Mouse (Mus musculus) MEL (cell line): ENCODE results near the gene Zfp108. TPM values are rescaled to one million over a fixed set of nuclear protein-coding genes. Genes with fewer than 3 reads are reported as not detected.

Experiments
- DNase-seq: peaks from one replicate; pipeline ENCODE4 v3.0.0; 2011; ENCODE audit warnings: low read depth, low spot score
- H3K27ac ChIP-seq: 2 replicates; pipeline ENCODE4 v1.5.1; 2012; ENCODE audit warnings: low read depth, mild to moderate bottlenecking, control low read depth, low read length, moderate library complexity; ENCODE audit not compliant: control insufficient read depth
- H3K27me3 ChIP-seq, 2 experiments: fragments of 150-350 bp in 1 of 2; sonication (generic) in 1 of 2; 2 replicates each; pipeline ENCODE4 v1.6.1; 2012; ENCODE audit warnings: low read length in 2 of 2, mild to moderate bottlenecking in 2 of 2, improper control_type of control experiment in 1 of 2, moderate library complexity in 1 of 2; ENCODE audit not compliant: insufficient read depth in 2 of 2, control insufficient read depth in 1 of 2
- H3K36me3 ChIP-seq, 2 experiments: 2 replicates each; pipeline ENCODE4 v1.6.1; 2012 to 2014; ENCODE audit warnings: low read length in 2 of 2, improper control_type of control experiment in 1 of 2, inconsistent platforms in 1 of 2, mild to moderate bottlenecking in 1 of 2; ENCODE audit not compliant: insufficient read depth in 2 of 2, control insufficient read depth in 1 of 2
- H3K4me1 ChIP-seq, 2 experiments: fragments of 150-350 bp in 1 of 2; sonication (generic) in 1 of 2; 2 replicates each; pipeline ENCODE4 v1.6.1; 2012; ENCODE audit warnings: low read length in 2 of 2, improper control_type of control experiment in 1 of 2, mild to moderate bottlenecking in 1 of 2; ENCODE audit not compliant: insufficient read depth in 2 of 2, control insufficient read depth in 1 of 2
- H3K4me3 ChIP-seq, 2 experiments: fragments of 150-350 bp in 1 of 2; sonication (generic) in 1 of 2; 2 replicates each; pipeline ENCODE4 v1.5.1; 2012; ENCODE audit warnings: low read depth in 2 of 2, low read length in 2 of 2, mild to moderate bottlenecking in 2 of 2, moderate library complexity in 2 of 2, control low read depth in 1 of 2, improper control_type of control experiment in 1 of 2; ENCODE audit not compliant: control insufficient read depth in 1 of 2, insufficient read depth in 1 of 2
- H3K79me2 ChIP-seq: 2 replicates; pipeline ENCODE4 v1.6.1; 2012; ENCODE audit warnings: mild to moderate bottlenecking, low read length, moderate library complexity; ENCODE audit not compliant: control insufficient read depth, poor library complexity, insufficient read depth
- H3K9ac ChIP-seq: 2 replicates; pipeline ENCODE4 v1.6.1; 2012; ENCODE audit warnings: low read depth, mild to moderate bottlenecking, control low read depth, low read length, moderate library complexity; ENCODE audit not compliant: control insufficient read depth, poor library complexity, severe bottlenecking
- H3K9me3 ChIP-seq: fragments of 150-350 bp; sonication (generic); replicated peaks from 2 replicates; pipeline ENCODE4 v1.6.1; 2012; ENCODE audit warnings: mild to moderate bottlenecking, low read length, improper control_type of control experiment, moderate library complexity; ENCODE audit not compliant: insufficient read depth
- CTCF ChIP-seq, 3 experiments: IDR thresholded peaks in 2 of 3; conservative IDR thresholded peaks in 1 of 3; 2 replicates each; pipeline ENCODE4 v1.5.1; 2011 to 2012; ENCODE audit warnings: low read length in 3 of 3, low read depth in 2 of 3, mild to moderate bottlenecking in 2 of 3, improper control_type of control experiment in 1 of 3, inconsistent platforms in 1 of 3, mixed read lengths in 1 of 3, moderate library complexity in 1 of 3; ENCODE audit not compliant: control insufficient read depth in 1 of 3, insufficient read depth in 1 of 3, poor library complexity in 1 of 3, severe bottlenecking in 1 of 3
- E2F4 ChIP-seq: IDR thresholded peaks from 2 replicates; pipeline ENCODE4 v1.6.1; 2011; ENCODE audit warnings: low read depth, low read length, improper control_type of control experiment, borderline replicate concordance
- ELF1 ChIP-seq: IDR thresholded peaks from 2 replicates; pipeline ENCODE4 v1.6.1; 2014; ENCODE audit warnings: low read depth, mild to moderate bottlenecking, inconsistent platforms, low read length, improper control_type of control experiment, moderate library complexity
- EP300 ChIP-seq, 2 experiments: IDR thresholded peaks; 2 replicates each; pipeline ENCODE4 v1.6.1; 2011; ENCODE audit warnings: improper control_type of control experiment in 2 of 2, low read length in 2 of 2, low read depth in 1 of 2, mild to moderate bottlenecking in 1 of 2
- GABPA ChIP-seq: IDR thresholded peaks from 2 replicates; pipeline ENCODE4 v1.6.1; 2012; ENCODE audit warnings: low read depth, mild to moderate bottlenecking, inconsistent platforms, low read length, improper control_type of control experiment, moderate library complexity
- GATA1 ChIP-seq: IDR thresholded peaks from 2 replicates; pipeline ENCODE4 v1.6.1; 2011; ENCODE audit warnings: low read depth, low read length, improper control_type of control experiment
- HCFC1 ChIP-seq: IDR thresholded peaks from 2 replicates; pipeline ENCODE4 v1.6.1; 2012; ENCODE audit warnings: low read depth, mild to moderate bottlenecking, inconsistent platforms, low read length, improper control_type of control experiment, moderate library complexity
- MAFK ChIP-seq: IDR thresholded peaks from 2 replicates; pipeline ENCODE4 v1.6.1; 2011; ENCODE audit warnings: low read depth, mild to moderate bottlenecking, low read length, improper control_type of control experiment, borderline replicate concordance
- MAX ChIP-seq: IDR thresholded peaks from 2 replicates; pipeline ENCODE4 v1.6.1; 2011; ENCODE audit warnings: low read length, improper control_type of control experiment
- MAZ ChIP-seq: IDR thresholded peaks from 2 replicates; pipeline ENCODE4 v1.6.1; 2012; ENCODE audit warnings: low read depth, mild to moderate bottlenecking, inconsistent platforms, low read length, improper control_type of control experiment
- POLR2AphosphoS2 ChIP-seq: IDR thresholded peaks from 2 replicates; pipeline ENCODE4 v1.6.1; 2011; ENCODE audit warnings: low read length, improper control_type of control experiment
- SIN3A ChIP-seq: IDR thresholded peaks from 2 replicates; pipeline ENCODE4 v1.6.1; 2012; ENCODE audit warnings: low read length, improper control_type of control experiment, inconsistent platforms
- SMC3 ChIP-seq: IDR thresholded peaks from 2 replicates; pipeline ENCODE4 v1.6.1; 2011; ENCODE audit warnings: low read depth, low read length, improper control_type of control experiment
- TAL1 ChIP-seq: IDR thresholded peaks from 2 replicates; pipeline ENCODE4 v1.6.1; 2012; ENCODE audit warnings: mild to moderate bottlenecking, inconsistent platforms, low read length, moderate library complexity, mixed read lengths
- TCF12 ChIP-seq: IDR thresholded peaks from 2 replicates; pipeline ENCODE4 v1.6.1; 2014; ENCODE audit warnings: low read depth, mild to moderate bottlenecking, inconsistent platforms, low read length, improper control_type of control experiment, moderate library complexity
- USF2 ChIP-seq, 2 experiments: IDR thresholded peaks; 2 replicates each; pipeline ENCODE4 v1.6.1; 2011 to 2012; ENCODE audit warnings: improper control_type of control experiment in 2 of 2, low read length in 2 of 2, borderline replicate concordance in 1 of 2, inconsistent platforms in 1 of 2, low read depth in 1 of 2, mild to moderate bottlenecking in 1 of 2; ENCODE audit not compliant: insufficient read depth in 1 of 2
- polyA plus RNA-seq, 2 experiments: library from polyadenylated mRNA; stranded (reverse) in 1 of 2; unstranded in 1 of 2; fragments of >175 nt in 1 of 2; fragments of >200 nt in 1 of 2; gene quantifications; 2 replicates each; pipeline versions ENCODE4 v1.2.1 to v1.2.4; 2012; ENCODE audit warnings: low replicate concordance in 2 of 2, low read depth in 1 of 2; ENCODE audit not compliant: insufficient read length in 2 of 2, insufficient read depth in 1 of 2, missing spikeins in 1 of 2
- total RNA-seq: library from RNA; depleted of rRNA; stranded (reverse); fragments of 300-350 nt; gene quantifications from 2 replicates; pipeline ENCODE4 v1.2.3, GENCODE M21; 2012

The Zfp108 gene
- total and polyA plus RNA-seq, 3 experiments, result not detected

DNA sequence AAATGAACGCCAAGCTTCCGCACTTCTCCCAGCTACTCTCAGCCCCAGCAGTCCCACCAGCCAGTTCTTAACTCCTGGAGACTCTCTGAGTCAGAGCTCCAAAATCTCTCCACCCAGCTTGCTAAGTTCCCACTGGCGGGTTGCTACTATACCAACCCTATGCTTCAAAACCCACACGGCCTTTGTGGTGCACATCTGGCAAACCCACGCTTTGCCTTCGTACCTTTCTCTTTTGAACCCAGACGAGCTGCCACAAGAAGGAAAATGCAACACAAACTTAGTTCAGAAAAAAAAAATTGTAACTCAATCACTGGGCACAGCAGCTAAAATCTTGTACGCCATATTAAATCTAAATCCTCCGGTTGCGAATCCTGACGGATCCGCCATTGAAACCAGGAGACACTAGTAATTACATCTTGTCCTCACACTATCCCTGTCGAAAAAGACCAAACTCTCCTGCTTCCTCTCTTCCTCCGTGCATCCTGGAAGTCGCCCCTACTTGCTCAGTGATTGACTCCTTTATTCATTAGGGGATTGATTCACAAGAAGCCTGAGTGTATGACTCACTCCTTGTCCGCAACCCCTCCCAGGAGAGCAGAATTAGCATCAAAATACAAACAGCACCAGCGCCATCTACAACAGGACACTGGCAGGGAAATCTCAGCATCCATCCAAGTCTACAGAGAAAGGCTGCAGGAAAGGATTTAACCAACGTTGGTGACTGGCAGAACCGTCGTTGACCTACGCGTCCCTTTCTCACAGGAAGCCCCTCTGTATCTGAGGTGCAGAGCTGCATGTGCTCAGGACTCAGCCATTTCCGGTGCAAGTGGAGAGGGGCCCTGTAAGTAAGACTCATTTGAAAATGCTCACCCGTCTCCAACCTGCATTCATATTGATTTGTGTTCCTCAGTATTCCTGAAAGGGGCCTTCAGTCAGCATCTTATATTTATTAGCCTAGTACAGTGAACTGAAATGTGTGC, 13.9 kb downstream of the Zfp108 start:
- Histone ChIP-seq H3K36me3 (no peaks in the 10 kb centered on the region), H3K9me3 (no peaks in the 10 kb centered on the region), H3K4me3 (no peak overlapping the region), H3K27me3 (no peaks in the 10 kb centered on the region; a peak in 1 of 4 replicates), H3K9ac (no peak overlapping the region), H3K27ac (no peak overlapping the region), H3K79me2 (no peaks in the 10 kb centered on the region), H3K4me1 (no peaks in the 10 kb centered on the region)
- TF ChIP-seq MAX, result no peak
- no peak for DNase-seq

GRCm38 (mm10) chr7:24269256-24269655, 14.7 kb downstream of the Zfp108 start:
- Histone ChIP-seq H3K36me3 (no peaks in the 10 kb centered on the region), H3K27me3 (no peaks in the 10 kb centered on the region; a peak in 1 of 4 replicates), H3K79me2 (no peaks in the 10 kb centered on the region), H3K27ac (no peak overlapping the region), H3K9ac (no peak overlapping the region), H3K4me3 (no peak overlapping the region), H3K9me3 (no peaks in the 10 kb centered on the region), H3K4me1 (no peaks in the 10 kb centered on the region)
- no peak for DNase-seq
- TF ChIP-seq E2F4 (no peak), SIN3A (no peak), POLR2AphosphoS2 (no peak), TAL1 (no peak), SMC3 (no peak)

GRCm38 (mm10) chr7:24269667-24270287, 15.2 kb downstream of the Zfp108 start:
- no peaks in the 10 kb centered on the region for H3K36me3 ChIP-seq
- no peak for DNase-seq
- no peak overlapping the region for H3K27ac ChIP-seq
- no peaks in the 10 kb centered on the region; a peak in 1 of 4 replicates for H3K27me3 ChIP-seq
- H3K4me3 ChIP-seq, result no peak overlapping the region
- no peaks in the 10 kb centered on the region for H3K4me1 ChIP-seq
- H3K9ac ChIP-seq, result no peak overlapping the region
- no peaks in the 10 kb centered on the region for H3K9me3 ChIP-seq
- H3K79me2 ChIP-seq, result no peaks in the 10 kb centered on the region
- TF ChIP-seq GATA1, result no peak
- TF ChIP-seq, all 39 proteins: peak for 0

- Histone ChIP-seq H3K27me3 (no peaks in the 10 kb centered on the region; a peak in 1 of 4 replicates), H3K4me3 (no peak within 1 kb of the TSS), H3K9ac (no peak within 1 kb of the TSS), H3K27ac (no peak within 1 kb of the TSS), H3K9me3 (no peaks in the 10 kb centered on the region), H3K79me2 (no peaks in the 10 kb centered on the region), H3K4me1 (no peaks in the 10 kb centered on the region)
- no peak for DNase-seq
- TF ChIP-seq MAZ (no peak), ELF1 (no peak), MAFK (no peak), CTCF (IDR thresholded peaks at IDR 0.05 in 2 of 3, conservative IDR thresholded peaks at IDR 0.05 in 1 of 3; ENCODE audit: control insufficient read depth in 1 of 3, insufficient read depth in 1 of 3, low read depth in 2 of 3, low read length in 3 of 3, poor library complexity in 1 of 3, severe bottlenecking in 1 of 3) (no peak), USF2 (IDR thresholded peaks at IDR 0.05; ENCODE audit: borderline replicate concordance in 1 of 2, insufficient read depth in 1 of 2, low read depth in 1 of 2, low read length in 2 of 2) (no peak), EP300 (IDR thresholded peaks at IDR 0.05; ENCODE audit: low read depth in 1 of 2, low read length in 2 of 2) (no peak), GABPA (no peak), HCFC1 (no peak), TCF12 (no peak)
- TF ChIP-seq, all 39 proteins: peak for 0
- H3K36me3 ChIP-seq, result no peaks in the 10 kb centered on the region
Observed at GRCm38 (mm10) chr7:24270288-24270672, 15.7 kb downstream of the Zfp108 start, which contains the start of gene Zfp93. Zfp93 (plus strand) TSS chr7:24270420.
